Mouse (Mus musculus) urinary bladder, adult 18-20 months (tissue): Measurements from ENCODE around the gene Cxcl15.
"Not testable (repeated sequence)": the region's sequence is repeated elsewhere in the genome, so short reads cannot be mapped to it uniquely, and the experiment has no call there.

ENCODE experiments used
- DNase-seq, 2 experiments: peaks; one replicate each; pipeline ENCODE4 v3.0.0; 2022; ENCODE audit warnings: low spot score in 2 of 2, mixed read lengths in 2 of 2

Cxcl15 gene

DNA sequence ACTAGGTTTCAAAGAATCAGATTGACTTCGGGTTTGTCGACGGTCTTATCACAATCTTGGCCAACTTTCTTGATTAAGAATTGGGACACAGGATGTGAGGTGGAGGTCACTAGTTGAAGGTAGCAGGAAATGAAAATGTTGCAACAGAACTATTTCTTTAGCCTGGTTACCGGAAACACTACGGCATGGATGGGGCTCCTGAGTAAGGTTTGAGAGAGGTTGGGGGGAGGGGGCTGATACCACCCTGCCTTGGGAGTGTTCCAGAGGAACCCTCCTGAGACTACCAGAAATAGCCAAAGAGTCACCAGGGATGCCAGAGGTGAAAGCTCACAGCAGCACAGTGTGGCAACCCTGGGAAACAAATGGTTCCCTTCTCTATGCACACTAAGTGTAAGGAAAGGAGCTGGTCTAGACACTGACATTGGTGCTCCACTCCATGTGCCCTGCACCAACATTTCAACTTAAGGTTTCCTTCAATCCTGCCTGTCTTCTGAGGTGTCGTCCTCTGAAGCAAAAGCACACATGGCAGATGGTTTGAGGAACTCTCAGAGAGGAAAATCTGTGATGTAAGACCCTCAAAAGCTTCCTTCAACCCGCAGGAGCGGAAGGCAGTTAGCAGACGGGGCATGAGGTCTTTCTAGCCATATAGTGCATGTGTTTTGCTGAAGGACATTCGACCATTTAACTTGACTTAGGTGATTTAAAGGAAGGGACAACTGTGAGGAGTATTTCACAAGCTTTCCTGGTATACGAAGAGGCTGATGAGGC, 4.8 kb upstream of the Cxcl15 start:
- no peak for DNase-seq

DNA sequence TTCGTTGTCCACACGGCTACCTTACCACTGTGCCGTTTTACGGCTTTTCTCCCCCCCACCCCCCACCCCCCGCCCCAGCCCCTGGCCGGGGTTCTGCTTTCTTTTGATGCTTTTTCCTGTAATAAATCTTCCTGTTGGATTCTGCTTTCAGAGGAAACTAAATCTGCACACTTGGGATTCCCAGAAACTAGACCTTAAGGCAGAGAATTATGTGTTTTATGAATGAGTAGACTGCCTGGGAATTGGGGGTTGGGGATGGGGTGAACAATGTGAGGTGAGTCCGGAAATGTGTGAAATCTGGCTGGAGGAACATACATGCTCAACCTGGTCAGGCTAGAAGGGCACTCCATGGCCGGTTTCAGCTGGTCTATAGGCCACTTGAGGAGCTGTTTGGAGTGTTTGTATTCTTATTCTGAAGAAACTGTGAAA, 4.2 kb upstream of the Cxcl15 start:
- no peak for DNase-seq

DNA sequence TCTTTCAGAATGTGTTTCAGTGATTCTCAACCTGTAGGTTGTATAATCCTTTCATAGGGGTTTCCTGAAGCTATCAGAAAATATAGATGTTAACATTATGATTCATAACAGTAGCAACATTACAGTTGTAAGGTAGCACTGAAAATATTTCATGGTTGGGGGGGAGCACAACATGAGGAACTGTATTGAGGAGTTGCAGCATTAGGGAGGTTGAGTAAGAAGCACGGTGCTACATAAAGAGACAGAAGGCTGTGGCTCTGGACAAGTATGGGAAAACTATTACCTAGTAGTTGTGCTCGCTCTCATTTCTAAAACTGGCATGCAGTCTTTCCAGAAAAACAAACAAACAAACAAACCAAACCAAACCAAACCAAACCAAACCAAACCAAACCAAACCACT, 1.1 kb downstream of the Cxcl15 start:
- DNase-seq, result not testable (repeated sequence)

DNA sequence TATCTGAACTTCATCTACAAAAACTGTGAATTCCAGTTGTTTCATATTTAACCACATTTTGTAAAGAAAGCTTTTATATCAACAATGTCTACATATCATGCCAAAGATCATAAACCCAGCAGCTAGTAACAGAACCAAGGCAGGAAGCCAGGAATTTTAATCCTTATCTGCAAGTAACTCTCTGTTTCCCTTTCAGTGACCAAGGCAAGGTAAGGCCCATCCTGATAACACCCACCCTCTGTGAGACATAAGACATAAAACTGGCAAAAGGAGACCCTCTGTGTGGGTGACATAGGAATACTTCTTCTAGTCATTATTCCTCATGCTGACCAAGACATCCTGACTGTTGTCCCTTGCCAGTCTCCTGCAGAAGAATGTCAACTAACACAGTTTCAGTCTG, 10.2 kb downstream of the Cxcl15 start:
- DNase-seq, result no peak

GRCm38 (mm10) chr5:90806050-90806449, 11.7 kb downstream of the Cxcl15 start:
- no peak for DNase-seq

GRCm38 (mm10) chr5:90807176-90807950, 13.0 kb downstream of the Cxcl15 start:
- no peak for DNase-seq

DNA sequence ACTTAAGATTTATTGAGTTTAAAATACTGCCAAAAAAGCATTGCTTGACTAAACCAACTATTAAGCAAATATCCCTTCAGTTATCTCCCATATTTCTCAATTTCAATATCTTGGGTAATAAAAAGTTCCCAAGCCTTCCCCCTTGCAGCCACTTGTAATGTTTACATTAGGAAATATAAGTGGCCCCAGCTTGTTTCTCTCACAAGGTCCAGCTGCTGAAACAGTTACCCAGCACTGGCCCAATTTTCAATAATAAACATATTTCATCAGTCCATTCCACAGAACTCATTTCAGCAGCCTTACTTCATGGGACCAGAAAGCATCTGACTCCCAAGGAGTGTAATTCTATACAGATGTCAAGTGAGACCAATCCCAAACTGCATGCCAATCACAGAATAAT, 25.4 kb downstream of the Cxcl15 start:
- no peak for DNase-seq

GRCm38 (mm10) chr5:90832145-90832767, 37.9 kb downstream of the Cxcl15 start:
- no peak for DNase-seq

- no peak for DNase-seq
Observed at GRCm38 (mm10) chr5:90832768-90833388, 38.5 kb downstream of the Cxcl15 start.

- no peak for DNase-seq
Observed at GRCm38 (mm10) chr5:90834436-90834835, 40.1 kb downstream of the Cxcl15 start.

- DNase-seq, result no peak
Observed at GRCm38 (mm10) chr5:90838582-90838981, 44.2 kb downstream of the Cxcl15 start.

DNA sequence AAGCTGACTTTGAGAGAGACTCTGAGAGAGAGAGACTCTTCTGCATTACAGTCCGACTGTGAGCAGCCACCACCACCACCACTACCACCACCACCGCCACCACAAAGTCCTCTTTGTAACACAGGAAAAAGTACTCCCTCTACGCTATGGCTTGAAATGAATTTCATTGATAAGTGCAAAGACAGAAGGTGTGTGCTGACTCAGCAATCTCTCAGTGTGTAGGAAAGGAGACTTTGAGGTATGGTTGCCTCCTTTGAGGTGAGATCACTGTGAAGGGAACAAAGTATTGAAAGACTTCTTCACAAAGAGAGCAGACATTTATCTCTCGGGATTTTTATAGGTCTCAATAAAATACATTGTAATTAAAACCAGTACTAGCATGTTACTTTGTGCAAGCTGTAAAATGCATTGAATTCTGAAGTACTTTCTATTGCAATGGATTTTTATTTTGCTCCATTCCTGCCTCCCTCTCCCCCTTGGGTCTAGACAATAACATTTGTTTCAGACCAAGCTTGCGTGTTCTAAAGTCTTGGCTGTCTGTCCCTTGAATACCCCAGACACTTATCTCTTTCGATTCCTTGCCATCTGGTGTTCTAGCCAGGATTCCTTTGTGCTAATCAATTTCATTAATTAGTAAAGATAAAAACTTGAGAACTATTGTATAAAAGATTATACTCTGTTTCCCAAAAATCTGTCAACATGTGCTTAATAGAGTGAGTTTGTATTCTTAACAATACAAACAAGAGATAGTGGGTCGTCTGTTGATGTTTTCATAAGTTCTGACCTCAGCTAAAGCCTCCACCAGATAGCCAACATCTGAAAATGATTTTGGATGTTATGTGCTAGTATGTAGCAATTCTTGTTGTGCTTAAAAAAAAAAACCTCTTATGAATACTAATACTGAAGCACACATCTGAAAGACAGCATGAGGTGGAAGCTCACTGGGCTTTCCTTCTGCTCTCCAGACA, 46.9 kb downstream of the Cxcl15 start:
- no peak for DNase-seq

DNA sequence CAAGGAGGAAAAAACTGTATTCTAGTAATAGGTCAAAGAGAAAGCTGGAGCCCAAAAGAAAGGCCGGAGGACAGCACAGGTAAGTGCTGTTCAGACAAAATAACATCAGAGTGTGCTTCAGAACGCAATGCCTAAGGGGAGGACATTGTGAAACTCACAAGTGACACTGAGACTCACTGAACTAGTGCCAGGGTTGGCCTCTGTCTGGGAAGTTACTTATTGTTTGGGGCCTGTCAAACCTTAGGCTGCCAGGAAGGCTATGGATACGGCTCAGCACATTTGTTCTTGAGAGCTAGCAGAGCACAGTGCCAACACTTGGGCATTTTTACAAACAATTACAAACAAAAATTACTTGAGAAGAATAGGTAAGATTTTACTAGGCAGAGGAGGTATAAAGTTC, 49.6 kb downstream of the Cxcl15 start:
- DNase-seq, result no peak

DNA sequence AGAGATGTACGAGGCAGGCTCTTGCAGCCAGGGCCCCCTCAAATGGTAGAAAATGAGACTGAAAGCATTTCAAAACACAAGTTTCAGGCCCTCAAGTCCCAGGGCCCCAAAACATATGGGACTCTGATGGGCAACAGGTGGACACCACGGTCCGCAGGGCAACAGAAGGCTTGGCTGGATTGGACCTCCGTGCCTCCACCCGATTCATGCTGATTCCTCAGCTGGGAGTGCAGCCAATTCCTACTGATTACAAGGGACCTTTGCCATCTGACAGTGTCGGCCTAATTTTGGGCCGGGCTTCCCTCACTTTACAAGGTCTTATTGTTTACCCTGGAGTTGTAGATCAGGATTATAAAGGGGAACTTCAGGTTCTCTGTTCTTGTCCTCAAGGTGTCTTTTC, 55.8 kb downstream of the Cxcl15 start:
- DNase-seq, result not testable (repeated sequence)

- not testable (repeated sequence) for DNase-seq
Observed at GRCm38 (mm10) chr5:90851391-90851790, 57.1 kb downstream of the Cxcl15 start.
